Mouse (Mus musculus): Measurements from ENCODE around the gene Slc35e1. TPM values are rescaled to one million over a fixed set of nuclear protein-coding genes. Genes with fewer than 3 reads are reported as not detected.

Gene Slc35e1
- polyA plus RNA-seq, 1 experiment from 2014 or later: 16.9 TPM

DNA sequence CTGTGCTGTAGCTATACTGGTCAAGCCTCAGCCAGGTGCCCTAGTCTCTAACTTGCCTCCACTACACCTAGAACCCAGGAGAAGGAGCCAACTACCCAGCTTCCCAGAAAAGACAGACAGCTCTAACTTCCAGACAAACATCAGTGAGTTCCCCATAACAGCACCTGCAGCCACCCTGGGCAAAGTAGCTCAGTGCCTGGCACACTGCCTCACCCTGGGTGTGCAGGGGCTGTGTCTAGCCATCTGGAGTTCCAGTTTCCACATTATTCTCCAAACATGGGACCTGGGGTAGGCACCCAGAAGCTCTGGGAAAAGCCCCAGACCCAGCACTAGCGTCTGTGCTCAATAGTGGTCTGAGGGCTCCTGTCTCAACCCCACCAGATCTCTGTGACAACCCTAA lies 15.1 kb upstream of the Slc35e1 start:
- DNase-seq (ENCODE audit: low spot score): no peak
- H3K9me3 ChIP-seq (ENCODE audit: control insufficient read depth, low read length): no peaks in the 10 kb centered on the region
- no peak overlapping the region for H3K9ac ChIP-seq (ENCODE audit: low read length)
- no peaks in the 10 kb centered on the region; the same call in 1 of the 2 replicates for H3K36me3 ChIP-seq (ENCODE audit: control insufficient read depth, insufficient read depth, low read length)
- no peak overlapping the region for H3K4me2 ChIP-seq (ENCODE audit: low read depth, severe bottlenecking)
- 96% methylated on average over 1 of the region's 1 CpGs for WGBS
- H3K4me1 ChIP-seq (ENCODE audit: control insufficient read depth, insufficient read depth, low read length): no peaks in the 10 kb centered on the region
- H3K27me3 ChIP-seq (ENCODE audit: control insufficient read depth, insufficient read depth, low read length): no peaks in the 10 kb centered on the region
- no peak for ATAC-seq (ENCODE audit: insufficient number of reproducible peaks, low FRiP score, low TSS enrichment, low read depth)
- no peak overlapping the region for H3K27ac ChIP-seq (replicated peaks; ENCODE audit: low read depth, low read length)
- H3K4me3 ChIP-seq (ENCODE audit: low read depth, low read length): no peak overlapping the region

GRCm38 (mm10) chr8:72504637-72505314 lies 12.4 kb upstream of the Slc35e1 start:
- Histone ChIP-seq H3K4me1 (ENCODE audit: control insufficient read depth, insufficient read depth, low read length) (no peaks in the 10 kb centered on the region), H3K27ac (replicated peaks; ENCODE audit: low read depth, low read length) (no peak overlapping the region), H3K27me3 (ENCODE audit: control insufficient read depth, insufficient read depth, low read length) (no peaks in the 10 kb centered on the region), H3K4me3 (ENCODE audit: low read depth, low read length) (no peak overlapping the region), H3K36me3 (ENCODE audit: control insufficient read depth, insufficient read depth, low read length) (no peaks in the 10 kb centered on the region; the same call in 1 of the 2 replicates), H3K4me2 (ENCODE audit: low read depth, severe bottlenecking) (no peak overlapping the region), H3K9me3 (ENCODE audit: control insufficient read depth, low read length) (no peaks in the 10 kb centered on the region), H3K9ac (ENCODE audit: low read length) (no peak overlapping the region)
- ATAC-seq (ENCODE audit: insufficient number of reproducible peaks, low FRiP score, low TSS enrichment, low read depth) (no peak), DNase-seq (ENCODE audit: low spot score) (no peak)

- Histone ChIP-seq H3K4me2 (ENCODE audit: low read depth, severe bottlenecking) (no peak overlapping the region), H3K4me3 (ENCODE audit: low read depth, low read length) (no peak overlapping the region), H3K36me3 (ENCODE audit: control insufficient read depth, insufficient read depth, low read length) (no peaks in the 10 kb centered on the region; the same call in 1 of the 2 replicates), H3K27ac (replicated peaks; ENCODE audit: low read depth, low read length) (no peak overlapping the region), H3K4me1 (ENCODE audit: control insufficient read depth, insufficient read depth, low read length) (no peaks in the 10 kb centered on the region), H3K9me3 (ENCODE audit: control insufficient read depth, low read length) (no peaks in the 10 kb centered on the region), H3K27me3 (ENCODE audit: control insufficient read depth, insufficient read depth, low read length) (no peaks in the 10 kb centered on the region), H3K9ac (ENCODE audit: low read length) (no peak overlapping the region)
- ATAC-seq (ENCODE audit: insufficient number of reproducible peaks, low FRiP score, low TSS enrichment, low read depth) (no peak), DNase-seq (ENCODE audit: low spot score) (no peak)
Measured at GRCm38 (mm10) chr8:72504137-72504536, 11.7 kb upstream of the Slc35e1 start.

DNA sequence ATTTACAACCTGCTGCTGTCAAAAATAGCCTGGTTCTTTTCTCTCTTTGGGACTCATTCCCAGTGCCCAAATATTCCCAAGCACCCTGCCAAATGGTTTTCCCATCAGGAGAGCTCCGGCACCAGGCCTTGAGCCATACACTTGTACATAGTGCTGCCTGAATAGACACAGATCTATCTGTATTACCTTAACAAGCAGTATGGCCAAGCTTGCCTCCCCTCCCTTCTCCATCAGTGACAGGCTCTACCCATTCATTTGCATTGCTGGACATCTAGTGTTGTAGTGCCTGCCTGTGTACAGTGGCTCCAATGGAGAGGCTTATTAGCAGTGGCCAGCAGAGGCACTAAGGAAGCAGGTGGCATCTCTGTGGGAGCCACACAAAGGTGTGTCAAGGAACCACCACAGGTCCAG lies 8.1 kb upstream of the Slc35e1 start:
- 93% methylated on average over 1 of the region's 1 CpGs for WGBS
- no peak overlapping the region for H3K4me3 ChIP-seq (ENCODE audit: low read depth, low read length)
- H3K4me1 ChIP-seq (ENCODE audit: control insufficient read depth, insufficient read depth, low read length): no peaks in the 10 kb centered on the region
- H3K9ac ChIP-seq (ENCODE audit: low read length): no peak overlapping the region
- H3K27ac ChIP-seq (replicated peaks; ENCODE audit: low read depth, low read length): no peak overlapping the region
- H3K36me3 ChIP-seq (ENCODE audit: control insufficient read depth, insufficient read depth, low read length): peaks cover 11% of the 10 kb centered on the region; the same call in 1 of the 2 replicates
- ATAC-seq (ENCODE audit: insufficient number of reproducible peaks, low FRiP score, low TSS enrichment, low read depth): no peak
- no peak for DNase-seq (ENCODE audit: low spot score)
- H3K27me3 ChIP-seq (ENCODE audit: control insufficient read depth, insufficient read depth, low read length): no peaks in the 10 kb centered on the region
- no peaks in the 10 kb centered on the region for H3K9me3 ChIP-seq (ENCODE audit: control insufficient read depth, low read length)
- no peak overlapping the region for H3K4me2 ChIP-seq (ENCODE audit: low read depth, severe bottlenecking)

GRCm38 (mm10) chr8:72499521-72500284 lies 7.3 kb upstream of the Slc35e1 start:
- Histone ChIP-seq H3K4me1 (ENCODE audit: control insufficient read depth, insufficient read depth, low read length) (no peaks in the 10 kb centered on the region), H3K36me3 (ENCODE audit: control insufficient read depth, insufficient read depth, low read length) (peaks cover 12% of the 10 kb centered on the region; the same call in 1 of the 2 replicates), H3K27me3 (ENCODE audit: control insufficient read depth, insufficient read depth, low read length) (no peaks in the 10 kb centered on the region), H3K4me3 (ENCODE audit: low read depth, low read length) (no peak overlapping the region), H3K9me3 (ENCODE audit: control insufficient read depth, low read length) (no peaks in the 10 kb centered on the region), H3K27ac (replicated peaks; ENCODE audit: low read depth, low read length) (no peak overlapping the region), H3K4me2 (ENCODE audit: low read depth, severe bottlenecking) (no peak overlapping the region), H3K9ac (ENCODE audit: low read length) (no peak overlapping the region)
- WGBS: 87% methylated on average over 2 of the region's 2 CpGs
- no peak for DNase-seq (ENCODE audit: low spot score)
- ATAC-seq (ENCODE audit: insufficient number of reproducible peaks, low FRiP score, low TSS enrichment, low read depth): no peak

GRCm38 (mm10) chr8:72498527-72498926 lies 6.1 kb upstream of the Slc35e1 start:
- no peak for ATAC-seq (ENCODE audit: insufficient number of reproducible peaks, low FRiP score, low TSS enrichment, low read depth)
- H3K27ac ChIP-seq (replicated peaks; ENCODE audit: low read depth, low read length): no peak overlapping the region
- 95% methylated on average over 4 of the region's 4 CpGs for WGBS
- peaks cover 3% of the 10 kb centered on the region; the same call in 1 of the 2 replicates for H3K4me1 ChIP-seq (ENCODE audit: control insufficient read depth, insufficient read depth, low read length)
- H3K27me3 ChIP-seq (ENCODE audit: control insufficient read depth, insufficient read depth, low read length): no peaks in the 10 kb centered on the region
- no peak overlapping the region for H3K9ac ChIP-seq (ENCODE audit: low read length)
- peaks cover 12% of the 10 kb centered on the region; the same call in 1 of the 2 replicates for H3K36me3 ChIP-seq (ENCODE audit: control insufficient read depth, insufficient read depth, low read length)
- no peak for DNase-seq (ENCODE audit: low spot score)
- H3K4me3 ChIP-seq (ENCODE audit: low read depth, low read length): no peak overlapping the region
- no peaks in the 10 kb centered on the region for H3K9me3 ChIP-seq (ENCODE audit: control insufficient read depth, low read length)
- H3K4me2 ChIP-seq (ENCODE audit: low read depth, severe bottlenecking): no peak overlapping the region

- H3K4me3 ChIP-seq (ENCODE audit: low read depth, low read length): no peak overlapping the region
- peaks cover 5% of the 10 kb centered on the region; the same call in 1 of the 2 replicates for H3K4me1 ChIP-seq (ENCODE audit: control insufficient read depth, insufficient read depth, low read length)
- DNase-seq (ENCODE audit: low spot score): no peak
- H3K9me3 ChIP-seq (ENCODE audit: control insufficient read depth, low read length): no peaks in the 10 kb centered on the region
- no peak overlapping the region for H3K9ac ChIP-seq (ENCODE audit: low read length)
- H3K27me3 ChIP-seq (ENCODE audit: control insufficient read depth, insufficient read depth, low read length): no peaks in the 10 kb centered on the region
- no peak for ATAC-seq (ENCODE audit: insufficient number of reproducible peaks, low FRiP score, low TSS enrichment, low read depth)
- H3K27ac ChIP-seq (replicated peaks; ENCODE audit: low read depth, low read length): no peak overlapping the region
- peaks cover 12% of the 10 kb centered on the region; the same call in 1 of the 2 replicates for H3K36me3 ChIP-seq (ENCODE audit: control insufficient read depth, insufficient read depth, low read length)
- no peak overlapping the region for H3K4me2 ChIP-seq (ENCODE audit: low read depth, severe bottlenecking)
- 92% methylated on average over 1 of the region's 1 CpGs for WGBS
Measured at GRCm38 (mm10) chr8:72497911-72498310, 5.5 kb upstream of the Slc35e1 start.

DNA sequence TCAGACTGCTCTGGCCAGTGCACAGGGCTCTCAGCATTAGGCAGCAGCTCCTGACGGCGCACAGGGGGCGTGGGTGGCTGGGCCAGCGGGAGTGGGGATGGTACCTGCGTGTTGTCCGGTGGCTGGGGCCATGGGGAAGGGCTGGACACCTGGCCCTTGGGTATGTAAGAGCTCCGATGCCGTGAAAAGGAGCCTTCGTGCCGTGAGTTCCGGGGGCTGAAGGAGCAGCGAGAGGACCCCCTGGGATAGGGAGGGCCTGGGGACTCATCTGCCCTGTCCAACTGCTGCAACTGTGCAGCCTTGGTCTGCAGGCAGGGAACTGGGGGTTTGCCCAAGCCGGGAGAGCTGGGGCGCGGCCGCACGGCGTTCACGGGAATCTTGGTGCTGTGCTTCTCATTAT lies 3.8 kb upstream of the Slc35e1 start:
- Histone ChIP-seq H3K4me3 (ENCODE audit: low read depth, low read length) (no peak overlapping the region), H3K27me3 (ENCODE audit: control insufficient read depth, insufficient read depth, low read length) (no peaks in the 10 kb centered on the region), H3K27ac (replicated peaks; ENCODE audit: low read depth, low read length) (no peak overlapping the region), H3K9ac (ENCODE audit: low read length) (no peak overlapping the region), H3K4me1 (ENCODE audit: control insufficient read depth, insufficient read depth, low read length) (peaks cover 9% of the 10 kb centered on the region; the same call in 1 of the 2 replicates), H3K36me3 (ENCODE audit: control insufficient read depth, insufficient read depth, low read length) (peaks cover 12% of the 10 kb centered on the region; the same call in 1 of the 2 replicates), H3K9me3 (ENCODE audit: control insufficient read depth, low read length) (no peaks in the 10 kb centered on the region), H3K4me2 (ENCODE audit: low read depth, severe bottlenecking) (no peak overlapping the region)
- DNase-seq (ENCODE audit: low spot score): no peak
- no peak for ATAC-seq (ENCODE audit: insufficient number of reproducible peaks, low FRiP score, low TSS enrichment, low read depth)
- WGBS: 90% methylated on average over 19 of the region's 19 CpGs
